Mouse (Mus musculus) embryo, embryonic 9.5 days (tissue): ENCODE data around the gene A4galt.
A peak's percentile ranks its signal among the peaks of the same experiment; 100 is the strongest.
"Not testable (repeated sequence)": the region's sequence is repeated elsewhere in the genome, so short reads cannot be mapped to it uniquely, and the experiment has no call there.

ENCODE experiments used
- DNase-seq: peaks from one replicate; pipeline ENCODE4 v3.0.0-alpha.2; 2017; ENCODE audit errors: extremely low spot score

Gene A4galt

GRCm38 (mm10) chr15:83251176-83252004, at the start of gene A4galt:
TSS of gene A4galt (minus strand) at chr15:83251774.
- DNase-seq = peak; percentile 62

GRCm38 (mm10) chr15:83299916-83300582, 48.5 kb upstream of the A4galt start:
- no peak for DNase-seq

GRCm38 (mm10) chr15:83299450-83299849, 47.9 kb upstream of the A4galt start:
- DNase-seq = no peak

GRCm38 (mm10) chr15:83298810-83299209, 47.2 kb upstream of the A4galt start:
- no peak for DNase-seq

- no peak for DNase-seq
Measured at GRCm38 (mm10) chr15:83298313-83298712, 46.7 kb upstream of the A4galt start.

GRCm38 (mm10) chr15:83296771-83297311, 45.3 kb upstream of the A4galt start:
- DNase-seq = no peak

- no peak for DNase-seq
Measured at GRCm38 (mm10) chr15:83296050-83296449, 44.5 kb upstream of the A4galt start.

GRCm38 (mm10) chr15:83294954-83295353, 43.4 kb upstream of the A4galt start:
- no peak for DNase-seq

GRCm38 (mm10) chr15:83293706-83294645, 42.4 kb upstream of the A4galt start:
- no peak for DNase-seq

- DNase-seq = no peak
Measured at GRCm38 (mm10) chr15:83293144-83293543, 41.6 kb upstream of the A4galt start.

- no peak for DNase-seq
Measured at GRCm38 (mm10) chr15:83292261-83293056, 40.9 kb upstream of the A4galt start.

- no peak for DNase-seq
Measured at GRCm38 (mm10) chr15:83290899-83291298, 39.3 kb upstream of the A4galt start.

GRCm38 (mm10) chr15:83284828-83285227, 33.3 kb upstream of the A4galt start:
- DNase-seq = no peak

- DNase-seq = no peak
Measured at GRCm38 (mm10) chr15:83282397-83282796, 30.8 kb upstream of the A4galt start.

- no peak for DNase-seq
Measured at GRCm38 (mm10) chr15:83281303-83281702, 29.7 kb upstream of the A4galt start.

- no peak for DNase-seq
Measured at GRCm38 (mm10) chr15:83278579-83278978, 27.0 kb upstream of the A4galt start.

- DNase-seq = no peak
Measured at GRCm38 (mm10) chr15:83277451-83277850, 25.9 kb upstream of the A4galt start.

- DNase-seq = not testable (repeated sequence)
Measured at GRCm38 (mm10) chr15:83274237-83274636, 22.7 kb upstream of the A4galt start.

GRCm38 (mm10) chr15:83273017-83273416, 21.4 kb upstream of the A4galt start:
- no peak for DNase-seq

GRCm38 (mm10) chr15:83271221-83271620, 19.6 kb upstream of the A4galt start:
- DNase-seq = not testable (repeated sequence)

- not testable (repeated sequence) for DNase-seq
Measured at GRCm38 (mm10) chr15:83269985-83270384, 18.4 kb upstream of the A4galt start.
